Mouse (Mus musculus): Measurements from ENCODE around the gene Cyp2a12. TPM values are rescaled to one million over a fixed set of nuclear protein-coding genes. Genes with fewer than 3 reads are reported as not detected.

Cyp2a12 gene
- 0.23 TPM for polyA plus RNA-seq (2017; shearing (Covaris generic))

GRCm38 (mm10) chr7:27028789-27029188, at the start of gene Cyp2a12:
Cyp2a12 (plus strand) TSS chr7:27029081.

Other genes starting within 250 kb of the Cyp2a12 start
- gene Cyp2g1, start 220.2 kb upstream of the Cyp2a12 start, polyA plus RNA-seq (2017; shearing (Covaris generic)), result not detected
- gene Cyp2a5, start 193.8 kb upstream of the Cyp2a12 start, polyA plus RNA-seq (2017; shearing (Covaris generic)), result not detected
- not detected for gene Cyp2a22, start 89.7 kb upstream of the Cyp2a12 start, polyA plus RNA-seq (2017; shearing (Covaris generic))
- gene Cyp2f2, start 90.8 kb downstream of the Cyp2a12 start, polyA plus RNA-seq (2017; shearing (Covaris generic)), result not detected
- not detected for gene Cyp2t4, start 124.6 kb downstream of the Cyp2a12 start, polyA plus RNA-seq (2017; shearing (Covaris generic))
- 63.9 TPM for gene Egln2, start 137.7 kb downstream of the Cyp2a12 start, polyA plus RNA-seq (2017; shearing (Covaris generic))
- gene Rab4b, start 149.8 kb downstream of the Cyp2a12 start, polyA plus RNA-seq (2017; shearing (Covaris generic)), result 137 TPM
- not detected for gene Gm21983, start 152.0 kb downstream of the Cyp2a12 start, polyA plus RNA-seq (2017; shearing (Covaris generic))
- gene Mia, start 152.1 kb downstream of the Cyp2a12 start, polyA plus RNA-seq (2017; shearing (Covaris generic)), result not detected
- gene BC024978, start 166.7 kb downstream of the Cyp2a12 start, polyA plus RNA-seq (2017; shearing (Covaris generic)), result 3.5 TPM
- 65.8 TPM for gene Snrpa, start 167.2 kb downstream of the Cyp2a12 start, polyA plus RNA-seq (2017; shearing (Covaris generic))
- gene Itpkc, start 199.6 kb downstream of the Cyp2a12 start, polyA plus RNA-seq (2017; shearing (Covaris generic)), result 20.9 TPM
- gene Coq8b, start 203.9 kb downstream of the Cyp2a12 start, polyA plus RNA-seq (2017; shearing (Covaris generic)), result 12.7 TPM
- 1.9 TPM for gene Numbl, start 229.4 kb downstream of the Cyp2a12 start, polyA plus RNA-seq (2017; shearing (Covaris generic))